Mouse (Mus musculus) bone marrow macrophage, adult 2 months (primary cell): ENCODE data around the gene Ypel2. TPM values are rescaled to one million over a fixed set of nuclear protein-coding genes. Genes with fewer than 3 reads are reported as not detected.

Experiments
- H3K27ac ChIP-seq: 2 replicates; pipeline ENCODE4 v1.5.1; 2012; ENCODE audit warnings: low read depth, low read length; ENCODE audit not compliant: insufficient read depth
- H3K4me1 ChIP-seq: 2 replicates; pipeline ENCODE4 v1.6.1; 2012; ENCODE audit warnings: low read length; ENCODE audit not compliant: control insufficient read depth, insufficient read depth
- H3K4me3 ChIP-seq: 2 replicates; pipeline ENCODE4 v1.5.1; 2012; ENCODE audit warnings: mild to moderate bottlenecking, low read length, moderate library complexity; ENCODE audit not compliant: insufficient read depth
- CTCF ChIP-seq: IDR thresholded peaks from 2 replicates; pipeline ENCODE4 v1.5.1; 2012; ENCODE audit warnings: low read depth, mild to moderate bottlenecking, low read length, moderate library complexity
- POLR2A ChIP-seq: IDR thresholded peaks from 2 replicates; pipeline ENCODE4 v1.6.1; 2012; ENCODE audit warnings: mild to moderate bottlenecking, low read depth, low read length, borderline replicate concordance
- polyA plus RNA-seq: library from polyadenylated mRNA; stranded (reverse); fragments of >200 nt; gene quantifications from 2 replicates; pipeline ENCODE4 v1.2.4, GENCODE M21; 2012; ENCODE audit not compliant: missing spikeins, insufficient read depth, insufficient read length

Gene Ypel2
- polyA plus RNA-seq, 1 experiment: 19.8 TPM

- Histone ChIP-seq H3K27ac (no peak overlapping the region), H3K4me3 (no peak overlapping the region), H3K4me1 (peaks cover 46% of the 10 kb centered on the region)
- TF ChIP-seq CTCF (no peak), POLR2A (no peak)
Observed at GRCm38 (mm10) chr11:86962362-86962761, 31.1 kb downstream of the Ypel2 start.

- TF ChIP-seq CTCF: no peak
- TF ChIP-seq POLR2A: no peak
- no peak overlapping the region for H3K4me3 ChIP-seq
- H3K27ac ChIP-seq: no peak overlapping the region
- H3K4me1 ChIP-seq: peaks cover 47% of the 10 kb centered on the region
Observed at GRCm38 (mm10) chr11:86961510-86962303, 31.8 kb downstream of the Ypel2 start.

DNA sequence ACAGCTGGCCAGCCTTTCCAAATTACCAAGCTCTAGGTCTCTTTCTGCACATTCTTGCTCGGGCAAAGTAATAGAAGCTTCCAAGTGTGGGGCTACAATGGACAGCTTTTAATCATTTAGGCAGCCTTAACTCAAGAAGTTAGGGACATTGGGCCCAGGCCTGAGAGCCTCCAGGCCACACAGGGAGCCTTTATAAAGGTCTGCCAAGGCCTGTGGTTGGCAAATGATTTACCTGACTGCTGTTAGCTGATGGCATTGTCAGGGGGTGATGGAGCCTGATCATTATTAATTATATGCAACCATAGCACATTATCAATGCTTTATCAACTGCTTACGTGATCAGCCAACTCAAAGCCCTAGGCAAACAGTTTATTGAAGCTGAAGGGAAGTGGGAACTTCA is 33.2 kb downstream of the Ypel2 start:
- H3K27ac ChIP-seq: no peak overlapping the region

GRCm38 (mm10) chr11:86958721-86959675 is 34.5 kb downstream of the Ypel2 start:
- Histone ChIP-seq H3K4me1 (peaks cover 65% of the 10 kb centered on the region), H3K27ac (no peak overlapping the region), H3K4me3 (no peak overlapping the region)
- TF ChIP-seq POLR2A (no peak), CTCF (no peak)

More for the DNA sequence above, 33.2 kb downstream of the Ypel2 start:
- H3K4me3 ChIP-seq: no peak overlapping the region
- no peak for TF ChIP-seq CTCF
- TF ChIP-seq POLR2A: no peak
- peaks cover 60% of the 10 kb centered on the region for H3K4me1 ChIP-seq

DNA sequence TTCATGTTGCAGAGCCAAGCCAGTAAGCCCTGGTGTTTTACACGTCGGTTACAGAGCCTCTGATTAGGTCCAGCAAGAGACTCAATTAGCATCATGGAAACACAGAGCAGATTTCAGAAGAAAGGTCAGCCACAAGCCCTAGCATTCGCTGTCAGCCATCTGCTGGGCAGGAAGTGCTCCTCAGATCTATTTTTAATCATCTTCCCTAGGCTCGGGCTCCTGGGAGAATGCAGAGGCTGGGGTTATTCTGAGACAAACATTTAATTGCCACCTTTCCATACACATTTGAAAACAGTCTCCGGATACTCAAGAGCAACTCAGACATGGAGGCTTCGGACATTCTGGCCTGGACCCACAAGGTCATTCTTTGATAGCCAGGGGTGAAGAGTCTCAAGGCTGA is 35.3 kb downstream of the Ypel2 start:
- Histone ChIP-seq H3K4me1 (peaks cover 64% of the 10 kb centered on the region), H3K4me3 (no peak overlapping the region), H3K27ac (no peak overlapping the region)
- TF ChIP-seq POLR2A (no peak), CTCF (no peak)

GRCm38 (mm10) chr11:86956363-86956762 is 37.1 kb downstream of the Ypel2 start:
- peak overlapping the region; percentile 74 for H3K27ac ChIP-seq
- H3K4me1 ChIP-seq: peaks cover 63% of the 10 kb centered on the region
- TF ChIP-seq CTCF: no peak
- no peak for TF ChIP-seq POLR2A
- H3K4me3 ChIP-seq: no peak overlapping the region

- H3K27ac ChIP-seq: no peak overlapping the region
- TF ChIP-seq CTCF: no peak
- TF ChIP-seq POLR2A: no peak
- no peak overlapping the region for H3K4me3 ChIP-seq
- H3K4me1 ChIP-seq: peaks cover 61% of the 10 kb centered on the region
Observed at GRCm38 (mm10) chr11:86954616-86955270, 38.8 kb downstream of the Ypel2 start.

DNA sequence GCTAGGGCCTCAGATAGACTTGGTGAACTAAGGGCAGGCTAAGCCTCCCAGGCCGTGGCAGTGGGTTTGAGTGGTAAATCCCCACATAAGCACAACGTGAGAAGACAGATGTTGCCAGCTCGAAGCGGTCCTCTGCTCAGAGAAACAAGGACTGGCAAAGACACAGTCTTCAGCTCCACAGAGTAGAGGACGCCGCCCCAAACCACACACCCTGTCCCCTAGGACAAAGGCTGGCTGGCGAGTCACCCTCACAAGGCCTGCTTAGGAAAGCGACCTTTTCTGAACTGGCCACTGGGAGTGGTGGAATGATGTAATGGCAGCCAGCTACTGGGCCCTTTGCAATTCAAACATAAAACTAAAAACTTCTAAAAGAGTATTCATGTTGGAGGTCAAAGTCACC is 40.4 kb downstream of the Ypel2 start:
- Histone ChIP-seq H3K27ac (peak overlapping the region; percentile 28), H3K4me3 (no peak overlapping the region), H3K4me1 (peaks cover 46% of the 10 kb centered on the region)
- TF ChIP-seq POLR2A (no peak), CTCF (no peak)

- no peak overlapping the region for H3K4me3 ChIP-seq
- H3K4me1 ChIP-seq: peaks cover 42% of the 10 kb centered on the region
- TF ChIP-seq CTCF: no peak
- TF ChIP-seq POLR2A: no peak
- peak overlapping the region; percentile 28 for H3K27ac ChIP-seq
Observed at GRCm38 (mm10) chr11:86952659-86953058, 40.8 kb downstream of the Ypel2 start.
